Mouse (Mus musculus): ENCODE data around the gene Cd82. TPM values are rescaled to one million over a fixed set of nuclear protein-coding genes. Genes with fewer than 3 reads are reported as not detected.

Gene Cd82
- total and polyA plus RNA-seq, 3 experiments = 177 to 294 (median 215) TPM

DNA sequence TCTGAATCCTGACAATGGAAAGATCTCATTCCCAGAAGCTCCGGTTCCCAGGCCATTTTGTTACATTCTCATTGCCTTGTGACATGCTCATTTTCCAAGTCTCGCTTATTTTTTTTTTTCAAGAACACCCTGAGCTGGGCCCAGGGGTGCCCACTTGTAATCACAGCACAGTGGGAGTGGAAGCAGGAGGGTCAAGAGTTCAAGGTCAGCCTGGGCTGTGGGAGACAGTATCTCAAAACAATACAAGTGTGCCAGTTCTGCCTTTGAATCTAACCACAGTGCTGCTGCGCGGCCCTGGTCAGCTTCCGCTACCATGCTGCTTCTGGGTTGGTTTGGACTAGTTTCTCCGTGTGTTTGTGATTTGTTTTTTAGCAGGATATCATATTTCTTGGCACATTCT, 59.7 kb downstream of the Cd82 start:
- in situ Hi-C loops (cut with MboI; ENCODE audit: low pct_ligation_motif_present, low pct_unique_long_range_greater_than_20kb, low sequenced_read_pairs) = no loop called here
- dilution Hi-C loops (cut with MboI; ENCODE audit: extremely low pct_ligation_motif_present, extremely low pct_unique_long_range_greater_than_20kb, low sequenced_read_pairs) = no loop called here
- Histone ChIP-seq H3K4me1 (ENCODE audit: control insufficient read depth in 1 of 2, insufficient read depth in 2 of 2) (0 out of 4 replicates have a peak, but pooled peaks cover 0 to 3% of the 10 kb centered on the region in 2 experiments), H3K4me3 (replicated peaks in 1 of 3; ENCODE audit: low read depth in 2 of 3, low read length in 2 of 3, poor library complexity in 1 of 3) (no peak overlapping the region), H3K9ac (ENCODE audit: insufficient read depth, low read depth) (no peak overlapping the region), H3K4me2 (ENCODE audit: insufficient read depth, low read depth, poor library complexity, severe bottlenecking) (no peak overlapping the region), H3K27ac (ENCODE audit: insufficient read depth, low read depth) (no peak overlapping the region), H3K36me3 (replicated peaks in 1 of 2; ENCODE audit: control insufficient read depth in 1 of 2, insufficient read depth in 1 of 2, low read length in 1 of 2) (no peaks in the 10 kb centered on the region), H3K27me3 (replicated peaks) (peaks cover 87% of the 10 kb centered on the region), H3K79me2 (replicated peaks; ENCODE audit: control insufficient read depth, extremely low read depth, insufficient read depth, poor library complexity, severe bottlenecking) (no peaks in the 10 kb centered on the region), H3K9me3 (replicated peaks; ENCODE audit: low read length) (peaks cover 14% of the 10 kb centered on the region)
- TF ChIP-seq BHLHE40 (IDR thresholded peaks at IDR 0.05; ENCODE audit: low read depth, low read length) (no peak), POLR2A (IDR thresholded peaks at IDR 0.05; ENCODE audit: low read depth, low read length) (no peak), EP300 (IDR thresholded peaks at IDR 0.05; ENCODE audit: low read length) (no peak), MYC (IDR thresholded peaks at IDR 0.05; ENCODE audit: low read depth, low read length) (no peak), GABPA (IDR thresholded peaks at IDR 0.05; ENCODE audit: insufficient replicate concordance, low read depth, low read length) (no peak), ZKSCAN1 (IDR thresholded peaks at IDR 0.05; ENCODE audit: borderline replicate concordance, low read depth, low read length) (no peak), CTCF (conservative IDR thresholded peaks at IDR 0.05 in 1 of 2, IDR thresholded peaks at IDR 0.05 in 1 of 2; ENCODE audit: low read depth in 2 of 2, low read length in 2 of 2) (no peak), USF2 (conservative IDR thresholded peaks at IDR 0.05; ENCODE audit: low read depth, low read length) (no peak), ETS1 (conservative IDR thresholded peaks at IDR 0.05; ENCODE audit: low read depth, low read length) (no peak), RAD21 (IDR thresholded peaks at IDR 0.05; ENCODE audit: low read depth, low read length) (no peak), USF1 (IDR thresholded peaks at IDR 0.05; ENCODE audit: low read depth, low read length) (no peak), IRF4 (IDR thresholded peaks at IDR 0.05; ENCODE audit: low read depth, low read length) (no peak)
- DNase-seq (ENCODE audit: extremely low read depth) = no peak

- Histone ChIP-seq H3K27me3 (replicated peaks) (peaks cover 87% of the 10 kb centered on the region), H3K4me1 (ENCODE audit: control insufficient read depth in 1 of 2, insufficient read depth in 2 of 2) (no peaks in the 10 kb centered on the region), H3K36me3 (replicated peaks in 1 of 2; ENCODE audit: control insufficient read depth in 1 of 2, insufficient read depth in 1 of 2, low read length in 1 of 2) (no peaks in the 10 kb centered on the region), H3K9me3 (replicated peaks; ENCODE audit: low read length) (no peaks in the 10 kb centered on the region), H3K4me2 (ENCODE audit: insufficient read depth, low read depth, poor library complexity, severe bottlenecking) (no peak overlapping the region), H3K79me2 (replicated peaks; ENCODE audit: control insufficient read depth, extremely low read depth, insufficient read depth, poor library complexity, severe bottlenecking) (no peaks in the 10 kb centered on the region), H3K4me3 (replicated peaks in 1 of 3; ENCODE audit: low read depth in 2 of 3, low read length in 2 of 3, poor library complexity in 1 of 3) (no peak overlapping the region), H3K9ac (ENCODE audit: insufficient read depth, low read depth) (no peak overlapping the region), H3K27ac (ENCODE audit: insufficient read depth, low read depth) (no peak overlapping the region)
- DNase-seq (ENCODE audit: extremely low read depth) = no peak
- TF ChIP-seq IRF4 (IDR thresholded peaks at IDR 0.05; ENCODE audit: low read depth, low read length) (no peak), RCOR1 (conservative IDR thresholded peaks at IDR 0.05; ENCODE audit: low read depth, low read length) (no peak), MAZ (IDR thresholded peaks at IDR 0.05; ENCODE audit: low read depth, low read length) (no peak), MAX (IDR thresholded peaks at IDR 0.05; ENCODE audit: low read length) (no peak), MAFK (IDR thresholded peaks at IDR 0.05; ENCODE audit: insufficient replicate concordance, low read length) (no peak), HCFC1 (IDR thresholded peaks at IDR 0.05; ENCODE audit: low read depth, low read length) (no peak), EP300 (IDR thresholded peaks at IDR 0.05; ENCODE audit: low read length) (no peak), NELFE (IDR thresholded peaks at IDR 0.05; ENCODE audit: low read depth, low read length) (no peak), CTCF (conservative IDR thresholded peaks at IDR 0.05 in 1 of 2, IDR thresholded peaks at IDR 0.05 in 1 of 2; ENCODE audit: low read depth in 2 of 2, low read length in 2 of 2) (no peak), KAT2A (IDR thresholded peaks at IDR 0.05; ENCODE audit: insufficient replicate concordance, low read length) (no peak)
- dilution Hi-C loops (cut with MboI; ENCODE audit: extremely low pct_ligation_motif_present, extremely low pct_unique_long_range_greater_than_20kb, low sequenced_read_pairs) = no loop called here
- in situ Hi-C loops (cut with MboI; ENCODE audit: low pct_ligation_motif_present, low pct_unique_long_range_greater_than_20kb, low sequenced_read_pairs) = no loop called here
Observed at GRCm38 (mm10) chr2:93391198-93391597, 71.7 kb downstream of the Cd82 start.
